Mouse (Mus musculus) cerebellum, adult 2 months (tissue): ENCODE measurements at regions not wholly inside any gene's neighbourhood (a gene's known extent, or its start where the extent isn't known, plus 50 kb on each side); places are given as distances from the start of the nearest gene placed in this dataset.

Source experiments
- CTCF ChIP-seq: fragments of 200-500 bp; IDR thresholded peaks from 2 replicates; pipeline ENCODE4 v1.5.1; 2011; ENCODE audit warnings: low read depth, mild to moderate bottlenecking, control low read depth, low read length, moderate library complexity, borderline replicate concordance; ENCODE audit not compliant: insufficient read depth
- POLR2A ChIP-seq: fragments of 200-500 bp; IDR thresholded peaks from 2 replicates; pipeline ENCODE4 v1.6.1; 2011; ENCODE audit warnings: low read length, control low read depth, borderline replicate concordance; ENCODE audit not compliant: insufficient read depth

DNA sequence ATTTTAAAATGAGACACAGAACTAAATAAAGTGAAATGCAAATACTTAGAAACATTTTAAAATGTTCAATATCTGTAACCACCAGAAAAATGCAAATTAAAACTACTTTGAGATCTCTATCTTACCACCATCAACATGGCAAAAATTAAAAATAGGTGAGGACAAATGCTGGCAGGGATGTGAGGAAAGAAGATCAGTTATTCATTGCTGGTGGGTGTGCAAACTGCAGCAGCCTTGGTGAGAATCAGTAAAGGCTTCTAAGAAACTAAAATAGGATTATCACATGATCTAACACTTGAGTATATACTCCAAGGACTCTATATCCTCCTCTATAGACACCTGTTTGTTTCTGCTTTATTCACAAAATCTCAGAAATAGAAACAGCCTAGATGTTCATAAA lies 526.7 kb upstream of the Cdh20 start:
- TF ChIP-seq CTCF, result no peak
- TF ChIP-seq POLR2A, result no peak
